Mouse (Mus musculus): Measurements from ENCODE around the gene Zfp580. TPM values are rescaled to one million over a fixed set of nuclear protein-coding genes. Genes with fewer than 3 reads are reported as not detected.

Gene Zfp580
- 7.7 TPM for total RNA-seq (2023)

GRCm38 (mm10) chr7:5051193-5052192, at the start of gene Zfp580:
Gene Zfp580 (plus strand): TSS chr7:5051538.

DNA sequence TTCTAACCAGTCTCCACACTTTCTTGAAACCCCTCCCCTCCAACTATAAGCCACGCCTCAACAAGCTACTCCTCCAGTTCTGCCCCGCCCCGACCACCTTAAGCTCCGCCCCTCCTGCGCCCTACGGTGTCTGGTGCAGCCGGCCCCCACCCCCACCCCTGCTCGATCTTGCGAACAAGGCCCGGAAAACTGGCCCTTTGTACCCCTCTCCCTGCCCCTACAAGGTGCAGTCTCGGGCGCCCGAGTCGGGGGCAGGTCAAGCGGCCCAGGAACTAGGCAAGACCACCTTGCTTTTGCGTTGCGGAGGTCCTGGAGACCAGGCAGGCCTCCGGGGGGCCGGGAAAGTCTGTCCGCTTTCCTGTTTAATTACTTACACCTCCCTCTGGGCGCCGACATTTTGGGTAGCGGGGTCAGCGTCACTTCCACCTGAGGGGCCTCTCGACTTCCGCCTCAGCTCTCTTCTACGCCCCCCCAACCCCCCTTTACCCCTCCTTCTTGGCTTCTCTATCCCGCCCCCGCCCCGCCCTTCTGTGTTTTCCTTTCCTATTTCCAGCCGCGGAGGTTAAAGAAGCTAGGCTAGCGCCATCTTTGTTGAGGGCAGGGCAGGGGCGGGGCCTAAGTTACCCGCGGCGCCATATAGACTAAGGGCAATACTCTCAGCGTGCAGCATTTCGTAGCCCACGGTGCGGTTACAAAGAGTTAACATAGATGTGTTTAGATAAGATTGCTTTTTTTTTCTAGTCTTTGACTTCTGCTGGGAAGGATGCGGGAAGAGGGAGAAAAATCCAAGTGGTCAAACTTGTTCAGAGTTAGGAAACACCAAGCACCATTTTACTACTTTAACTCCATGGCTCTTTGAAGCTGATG, 36.9 kb upstream of the Zfp580 start, which contains the start of the genes Zfp524 and Fiz1:
Gene Zfp524 (plus strand): TSS at position 165 of the 867 bp plus-strand sequence.
Gene Fiz1 (minus strand): TSS at position 447 of the 867 bp plus-strand sequence.

GRCm38 (mm10) chr7:5015118-5016001, 36.0 kb upstream of the Zfp580 start, which contains the start of gene Gm44973:
Gene Gm44973 (plus strand): TSS chr7:5015496.

DNA sequence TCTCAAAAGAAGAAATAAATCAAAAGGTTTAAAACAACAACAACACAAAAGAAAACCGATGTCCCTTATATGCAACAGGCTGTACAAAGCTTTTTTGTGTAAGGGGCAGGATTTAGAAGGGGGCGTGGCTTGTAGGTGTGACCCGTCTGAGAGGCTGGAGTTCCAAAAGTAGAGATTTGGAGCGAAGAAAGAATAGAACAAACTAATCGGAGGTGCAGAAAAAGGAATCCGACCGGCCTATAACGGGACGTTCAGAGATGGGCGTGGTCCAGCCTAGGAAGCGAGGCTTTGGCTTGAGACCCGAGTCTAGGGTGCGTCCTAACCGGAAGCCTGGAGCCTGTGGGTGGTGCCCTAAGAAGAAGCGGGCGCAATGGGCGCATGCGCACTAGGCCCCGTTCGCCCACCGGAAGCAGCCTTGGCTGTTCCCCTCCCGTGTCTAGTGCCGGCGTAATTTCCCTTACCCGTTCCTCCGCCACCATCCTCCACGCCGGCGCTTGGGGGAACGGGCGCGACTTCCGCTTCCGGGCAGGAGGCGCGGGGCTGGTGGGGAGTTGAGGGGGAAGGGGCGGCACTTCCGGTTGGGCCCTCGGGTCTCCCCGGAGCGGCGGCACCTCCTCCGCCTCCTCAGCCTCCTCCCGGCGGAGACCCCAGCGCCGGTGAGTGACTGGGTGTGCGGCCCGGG, 31.2 kb upstream of the Zfp580 start, which contains the start of the genes Zfp865 and Ccdc106:
Gene Zfp865 (plus strand): TSS at position 377 of the 682 bp plus-strand sequence.
Gene Ccdc106 (plus strand): TSS at position 554 of the 682 bp plus-strand sequence.

GRCm38 (mm10) chr7:5033818-5034217, 17.5 kb upstream of the Zfp580 start, which contains the start of gene 4632433K11Rik:
Gene 4632433K11Rik (plus strand): TSS chr7:5034118.

DNA sequence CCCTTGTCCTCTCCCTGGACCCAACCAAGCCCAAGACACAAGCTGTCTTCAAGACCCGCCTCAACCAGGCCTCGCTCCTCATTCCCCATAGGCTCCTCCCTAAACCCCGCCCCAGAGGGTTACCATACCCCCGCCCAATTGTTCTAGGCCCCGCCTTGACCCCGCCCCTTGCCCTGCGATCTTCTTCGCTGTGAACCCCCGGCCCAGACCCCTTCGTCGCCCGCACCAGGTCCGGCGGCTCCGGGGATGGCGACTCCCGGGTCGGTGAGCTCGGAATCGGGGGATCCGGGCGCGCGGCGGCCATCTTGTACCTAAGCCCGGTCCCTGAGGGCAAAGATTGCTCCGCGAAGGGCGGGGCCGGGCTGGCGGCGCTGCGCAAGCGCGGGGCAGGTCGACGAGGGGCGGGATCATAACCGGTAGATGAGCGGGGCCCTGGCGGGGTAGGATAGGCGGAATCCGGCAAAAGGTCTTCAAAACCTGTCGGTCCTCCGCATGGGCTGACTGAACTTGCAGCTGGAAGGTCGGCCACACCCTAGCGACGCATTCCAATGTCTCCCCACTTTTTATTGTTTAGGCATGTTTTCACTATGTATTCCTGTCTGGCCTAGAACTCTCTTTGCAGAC, 13.1 kb upstream of the Zfp580 start, which contains the start of gene Zfp784:
Gene Zfp784 (minus strand): TSS at position 338 of the 624 bp plus-strand sequence.

GRCm38 (mm10) chr7:5061774-5062359, 10.5 kb downstream of the Zfp580 start, which contains the start of gene U2af2:
Gene U2af2 (plus strand): TSS chr7:5062143.

DNA sequence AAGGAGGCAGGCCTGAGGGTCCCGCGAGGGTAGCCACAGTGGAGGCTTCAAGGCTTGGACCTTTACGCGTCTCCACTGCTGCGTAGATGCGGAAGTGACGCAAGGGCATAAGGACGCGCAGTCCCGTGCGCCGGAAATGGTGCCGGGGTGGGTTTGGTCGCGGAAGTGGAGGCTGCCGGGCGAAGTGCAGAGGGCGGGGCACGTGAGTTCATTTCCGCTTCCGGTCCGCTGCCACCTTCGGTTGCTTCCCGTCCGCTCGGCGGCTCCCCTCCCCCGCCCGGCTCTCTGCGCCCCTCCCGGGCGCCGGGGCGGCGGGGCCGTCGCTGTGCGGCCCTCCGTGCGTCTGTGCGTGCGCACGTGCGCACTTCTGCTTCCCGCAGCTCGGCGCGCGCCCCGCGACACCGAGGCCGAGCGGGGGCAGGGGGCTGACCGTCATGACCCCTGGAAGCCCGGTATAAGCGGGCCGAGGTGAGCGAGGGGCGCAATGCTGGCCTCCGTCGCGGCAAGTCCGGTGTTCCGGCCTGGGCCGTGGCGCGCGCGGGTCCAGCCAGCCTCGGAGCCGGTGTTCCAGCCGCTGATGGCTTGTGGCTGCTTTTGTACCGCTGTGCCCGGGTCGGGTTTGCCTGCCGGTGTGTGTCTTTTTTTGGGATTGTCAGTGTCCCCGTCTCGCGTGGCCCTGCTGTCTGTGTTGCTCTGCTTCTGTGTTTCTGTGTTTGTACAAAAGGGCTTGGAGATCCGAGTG, 28.8 kb downstream of the Zfp580 start, which contains the start of gene Epn1:
Gene Epn1 (plus strand): TSS at position 226 of the 742 bp plus-strand sequence.

Other genes with a start within 250 kb of the Zfp580 start
- 155 TPM for gene Ube2s, start 238.9 kb upstream of the Zfp580 start, total RNA-seq (2023)
- gene Shisa7, start 206.8 kb upstream of the Zfp580 start, total RNA-seq (2023) = 0.12 TPM
- gene Isoc2b, start 181.3 kb upstream of the Zfp580 start, total RNA-seq (2023) = 3.4 TPM
- gene Isoc2a, start 174.4 kb upstream of the Zfp580 start, total RNA-seq (2023) = 10.2 TPM
- not detected for gene Gm36210, start 145.0 kb upstream of the Zfp580 start, total RNA-seq (2023)
- gene Zfp628, start 136.3 kb upstream of the Zfp580 start, total RNA-seq (2023) = 36.5 TPM
- gene Nat14, start 129.5 kb upstream of the Zfp580 start, total RNA-seq (2023) = 16.7 TPM
- 0.64 TPM for gene Ssc5d, start 125.8 kb upstream of the Zfp580 start, total RNA-seq (2023)
- gene Sbk2, start 87.1 kb upstream of the Zfp580 start, total RNA-seq (2023) = not detected
- not detected for gene Sbk3, start 80.4 kb upstream of the Zfp580 start, total RNA-seq (2023)
- 29.8 TPM for gene Zfp579, start 55.4 kb upstream of the Zfp580 start, total RNA-seq (2023)
- 9.5 TPM for gene Zfp524, start 37.1 kb upstream of the Zfp580 start, total RNA-seq (2023)
- gene Fiz1, start 36.8 kb upstream of the Zfp580 start, total RNA-seq (2023) = 51.1 TPM
- not detected for gene Gm44973, start 36.0 kb upstream of the Zfp580 start, total RNA-seq (2023)
- 53.7 TPM for gene Zfp865, start 31.2 kb upstream of the Zfp580 start, total RNA-seq (2023)
- not detected for gene Ccdc106, start 31.0 kb upstream of the Zfp580 start, total RNA-seq (2023)
- gene 4632433K11Rik, start 17.4 kb upstream of the Zfp580 start, total RNA-seq (2023) = not detected
- gene Zfp784, start 13.1 kb upstream of the Zfp580 start, total RNA-seq (2023) = 8.6 TPM
- 400 TPM for gene U2af2, start 10.6 kb downstream of the Zfp580 start, total RNA-seq (2023)
- 106 TPM for gene Epn1, start 28.7 kb downstream of the Zfp580 start, total RNA-seq (2023)
- not detected for gene Rfpl4, start 65.4 kb downstream of the Zfp580 start, total RNA-seq (2023)
- not detected for gene Rasl2-9, start 74.4 kb downstream of the Zfp580 start, total RNA-seq (2023)
- 0.03 TPM for gene Vmn1r55, start 98.1 kb downstream of the Zfp580 start, total RNA-seq (2023)
- gene Vmn1r56, start 145.2 kb downstream of the Zfp580 start, total RNA-seq (2023) = not detected
- gene Vmn1r57, start 167.0 kb downstream of the Zfp580 start, total RNA-seq (2023) = not detected